Mouse (Mus musculus) layer of hippocampus, adult 2 months (tissue): ENCODE results near the gene Disc1. TPM values are rescaled to one million over a fixed set of nuclear protein-coding genes. Genes with fewer than 3 reads are reported as not detected.

Experiments used
- DNase-seq, 2 experiments: peaks; one replicate each; pipeline ENCODE4 v3.0.0; 2022; ENCODE audit warnings: low spot score in 2 of 2
- H3K27ac ChIP-seq: fragments of 200-600 bp; 2 replicates; pipeline ENCODE4 v1.8.1; 2022
- H3K4me3 ChIP-seq: fragments of 200-600 bp; 2 replicates; pipeline ENCODE4 v1.8.1; 2022; ENCODE audit warnings: mild to moderate bottlenecking
- CTCF ChIP-seq: fragments of 200-600 bp; conservative IDR thresholded peaks from 2 replicates; pipeline ENCODE4 v1.8.1; 2022; ENCODE audit warnings: antibody characterized with exemption, mild to moderate bottlenecking, moderate library complexity
- total RNA-seq, 2 experiments: library from RNA; stranded (reverse); gene quantifications; 2 replicates each; pipeline ENCODE4 v1.2.3; 2021

Gene Disc1
- total RNA-seq, 2 experiments from 2014 or later: 5.6 to 6.1 TPM

- TF ChIP-seq CTCF: no peak
- no peak for DNase-seq
- H3K27ac ChIP-seq: no peak overlapping the region
- no peak overlapping the region for H3K4me3 ChIP-seq
These were observed 176.6 kb downstream of the Disc1 start for GRCm38 (mm10) chr8:125230526-125231131.

- DNase-seq: no peak
- no peak for TF ChIP-seq CTCF
These were observed 178.7 kb downstream of the Disc1 start for GRCm38 (mm10) chr8:125232724-125233123.

GRCm38 (mm10) chr8:125235898-125236835 is 182.2 kb downstream of the Disc1 start:
- no peak for TF ChIP-seq CTCF
- no peak for DNase-seq
- Histone ChIP-seq H3K4me3 (peak overlapping the region; percentile 13; the same call in 1 of the 2 replicates), H3K27ac (peak overlapping the region; percentile 21; the same call in 1 of the 2 replicates)

More at GRCm38 (mm10) chr8:125232724-125233123, 178.7 kb downstream of the Disc1 start:
- H3K27ac ChIP-seq: no peak overlapping the region
- H3K4me3 ChIP-seq: no peak overlapping the region

GRCm38 (mm10) chr8:125240763-125241162 is 186.8 kb downstream of the Disc1 start:
- DNase-seq: no peak
- H3K27ac ChIP-seq: no peak overlapping the region
- H3K4me3 ChIP-seq: no peak overlapping the region
- TF ChIP-seq CTCF: no peak

- no peak for TF ChIP-seq CTCF
- H3K27ac ChIP-seq: no peak overlapping the region
- DNase-seq: no peak
These were observed 188.4 kb downstream of the Disc1 start for GRCm38 (mm10) chr8:125242382-125242781.

GRCm38 (mm10) chr8:125242921-125243320 is 188.9 kb downstream of the Disc1 start:
- TF ChIP-seq CTCF: no peak
- no peak overlapping the region for H3K27ac ChIP-seq
- DNase-seq: no peak
- H3K4me3 ChIP-seq: no peak overlapping the region

More at GRCm38 (mm10) chr8:125242382-125242781, 188.4 kb downstream of the Disc1 start:
- no peak overlapping the region for H3K4me3 ChIP-seq

- TF ChIP-seq CTCF: no peak
These were observed 192.8 kb downstream of the Disc1 start for GRCm38 (mm10) chr8:125246737-125247292.

GRCm38 (mm10) chr8:125247349-125247748 is 193.4 kb downstream of the Disc1 start:
- Histone ChIP-seq H3K4me3 (no peak overlapping the region), H3K27ac (no peak overlapping the region)
- TF ChIP-seq CTCF: no peak
- no peak for DNase-seq

More at GRCm38 (mm10) chr8:125246737-125247292, 192.8 kb downstream of the Disc1 start:
- no peak for DNase-seq
- Histone ChIP-seq H3K4me3 (no peak overlapping the region), H3K27ac (no peak overlapping the region)

GRCm38 (mm10) chr8:125252946-125253345 is 199.0 kb downstream of the Disc1 start:
- H3K27ac ChIP-seq: peak overlapping the region; percentile 96
- no peak overlapping the region for H3K4me3 ChIP-seq
- no peak for TF ChIP-seq CTCF
- DNase-seq: no peak

GRCm38 (mm10) chr8:125253505-125254180 is 199.6 kb downstream of the Disc1 start:
- DNase-seq: no peak
- no peak for TF ChIP-seq CTCF

GRCm38 (mm10) chr8:125254188-125255005 is 200.4 kb downstream of the Disc1 start:
- TF ChIP-seq CTCF: no peak
- peak overlapping the region; percentile 55 for H3K4me3 ChIP-seq
- peak; percentile 93 to 94 for DNase-seq
- peak overlapping the region; percentile 96 for H3K27ac ChIP-seq

More at GRCm38 (mm10) chr8:125253505-125254180, 199.6 kb downstream of the Disc1 start:
- Histone ChIP-seq H3K4me3 (peak overlapping the region; percentile 55), H3K27ac (peak overlapping the region; percentile 96)
